Mouse (Mus musculus) C2C12 (cell line): ENCODE measurements around the gene Nif3l1.

Experiments
- CTCF ChIP-seq: IDR thresholded peaks from one replicate; pipeline ENCODE4 v1.5.1; 2011; ENCODE audit not compliant: control insufficient read depth, insufficient read depth, insufficient read length
- MYOG ChIP-seq: IDR thresholded peaks from one replicate; pipeline ENCODE4 v1.6.1; 2011; ENCODE audit not compliant: control insufficient read depth, insufficient read length; ENCODE audit errors: extremely low read depth

GRCm38 (mm10) chr1:58415442-58415841 is 29.5 kb upstream of the Nif3l1 start:
- TF ChIP-seq CTCF (no peak), MYOG (no peak)
